Mouse (Mus musculus): ENCODE results near the gene Hsd17b1.
A peak's percentile ranks its signal among the peaks of the same experiment; 100 is the strongest.
"Not testable (repeated sequence)": the region's sequence is repeated elsewhere in the genome, so short reads cannot be mapped to it uniquely, and the experiment has no call there.

The Hsd17b1 gene

GRCm38 (mm10) chr11:101086756-101087681, 8.8 kb downstream of the Hsd17b1 start, which contains the start of gene Mlx:
Gene Mlx (plus strand): TSS chr11:101087277.
- DNase-seq, result peak; percentile 87

GRCm38 (mm10) chr11:101087682-101088055, 9.5 kb downstream of the Hsd17b1 start:
- DNase-seq, result no peak

GRCm38 (mm10) chr11:101089931-101090330, 11.7 kb downstream of the Hsd17b1 start:
- DNase-seq, result no peak

- no peak for DNase-seq
These were observed 16.7 kb downstream of the Hsd17b1 start for GRCm38 (mm10) chr11:101094930-101095313.

GRCm38 (mm10) chr11:101095314-101096024, 17.3 kb downstream of the Hsd17b1 start, which contains the start of gene Psmc3ip:
Gene Psmc3ip (minus strand): TSS chr11:101095436.
- DNase-seq, result peak; percentile 88

- DNase-seq, result no peak
These were observed 20.0 kb downstream of the Hsd17b1 start for GRCm38 (mm10) chr11:101098231-101098630.

GRCm38 (mm10) chr11:101103011-101103410, 24.8 kb downstream of the Hsd17b1 start:
- DNase-seq, result no peak

- DNase-seq, result no peak
These were observed 31.1 kb downstream of the Hsd17b1 start for GRCm38 (mm10) chr11:101109351-101109750.

GRCm38 (mm10) chr11:101110708-101111107, 32.5 kb downstream of the Hsd17b1 start:
- DNase-seq, result no peak

- no peak for DNase-seq
These were observed 33.0 kb downstream of the Hsd17b1 start for GRCm38 (mm10) chr11:101111178-101111577.

- no peak for DNase-seq
These were observed 34.0 kb downstream of the Hsd17b1 start for GRCm38 (mm10) chr11:101112186-101112585.

GRCm38 (mm10) chr11:101115564-101115963, 37.4 kb downstream of the Hsd17b1 start:
- no peak for DNase-seq

- DNase-seq, result no peak
These were observed 39.9 kb downstream of the Hsd17b1 start for GRCm38 (mm10) chr11:101118105-101118504.

- DNase-seq, result peak; percentile 12
These were observed 41.0 kb downstream of the Hsd17b1 start for GRCm38 (mm10) chr11:101119131-101119760.

GRCm38 (mm10) chr11:101119761-101120544, 41.7 kb downstream of the Hsd17b1 start, which contains the start of the genes Retreg3 and Tubg1:
Gene Retreg3 (minus strand): TSS chr11:101119893.
Gene Tubg1 (plus strand): TSS chr11:101119938.
- DNase-seq, result peak; percentile 100

GRCm38 (mm10) chr11:101120545-101121188, 42.5 kb downstream of the Hsd17b1 start:
- peak; percentile 17 for DNase-seq

GRCm38 (mm10) chr11:101124494-101124893, 46.3 kb downstream of the Hsd17b1 start:
- DNase-seq, result not testable (repeated sequence)

GRCm38 (mm10) chr11:101125008-101125407, 46.8 kb downstream of the Hsd17b1 start:
- DNase-seq, result not testable (repeated sequence)

GRCm38 (mm10) chr11:101127075-101127474, 48.9 kb downstream of the Hsd17b1 start:
- DNase-seq, result no peak

GRCm38 (mm10) chr11:101128996-101129577, 50.9 kb downstream of the Hsd17b1 start:
- no peak for DNase-seq
